Mouse (Mus musculus): Measurements from ENCODE around the gene Bmp8a.
A peak's percentile ranks its signal among the peaks of the same experiment; 100 is the strongest.
"Not testable (repeated sequence)": the region's sequence is repeated elsewhere in the genome, so short reads cannot be mapped to it uniquely, and the experiment has no call there.

Bmp8a gene

GRCm38 (mm10) chr4:123342642-123343470 is at the start of gene Bmp8a:
Gene Bmp8a, minus strand, starts transcription at chr4:123343252.
- DNase-seq (ENCODE audit: low spot score), result peak; percentile 69

GRCm38 (mm10) chr4:123392187-123392586 is 49.1 kb upstream of the Bmp8a start:
- DNase-seq (ENCODE audit: low spot score), result no peak

- DNase-seq (ENCODE audit: low spot score), result no peak
Measured at GRCm38 (mm10) chr4:123385028-123385427, 42.0 kb upstream of the Bmp8a start.

GRCm38 (mm10) chr4:123383173-123383572 is 40.1 kb upstream of the Bmp8a start:
- DNase-seq (ENCODE audit: low spot score), result no peak

GRCm38 (mm10) chr4:123382051-123382450 is 39.0 kb upstream of the Bmp8a start:
- DNase-seq (ENCODE audit: low spot score), result no peak

- DNase-seq (ENCODE audit: low spot score), result no peak
Measured at GRCm38 (mm10) chr4:123381598-123381997, 38.5 kb upstream of the Bmp8a start.

GRCm38 (mm10) chr4:123376031-123376430 is 33.0 kb upstream of the Bmp8a start:
- no peak for DNase-seq (ENCODE audit: low spot score)

- DNase-seq (ENCODE audit: low spot score), result no peak
Measured at GRCm38 (mm10) chr4:123374316-123375008, 31.4 kb upstream of the Bmp8a start.

- DNase-seq (ENCODE audit: low spot score), result no peak
Measured at GRCm38 (mm10) chr4:123363555-123363954, 20.5 kb upstream of the Bmp8a start.

- DNase-seq (ENCODE audit: low spot score), result no peak
Measured at GRCm38 (mm10) chr4:123360771-123361170, 17.7 kb upstream of the Bmp8a start.

- no peak for DNase-seq (ENCODE audit: low spot score)
Measured at GRCm38 (mm10) chr4:123358613-123359012, 15.6 kb upstream of the Bmp8a start.

- DNase-seq (ENCODE audit: low spot score), result no peak
Measured at GRCm38 (mm10) chr4:123355941-123356340, 12.9 kb upstream of the Bmp8a start.

- DNase-seq (ENCODE audit: low spot score), result no peak
Measured at GRCm38 (mm10) chr4:123353271-123353877, 10.3 kb upstream of the Bmp8a start.

GRCm38 (mm10) chr4:123343471-123343789 is 378 bp upstream of the Bmp8a start:
- DNase-seq (ENCODE audit: low spot score), result no peak

GRCm38 (mm10) chr4:123342091-123342641 is 886 bp downstream of the Bmp8a start:
- no peak for DNase-seq (ENCODE audit: low spot score)

GRCm38 (mm10) chr4:123340232-123340631 is 2.8 kb downstream of the Bmp8a start:
- no peak for DNase-seq (ENCODE audit: low spot score)

GRCm38 (mm10) chr4:123337693-123338092 is 5.4 kb downstream of the Bmp8a start:
- no peak for DNase-seq (ENCODE audit: low spot score)

GRCm38 (mm10) chr4:123335796-123336585 is 7.1 kb downstream of the Bmp8a start:
- DNase-seq (ENCODE audit: low spot score), result no peak

GRCm38 (mm10) chr4:123335244-123335643 is 7.8 kb downstream of the Bmp8a start:
- not testable (repeated sequence) for DNase-seq (ENCODE audit: low spot score)

- no peak for DNase-seq (ENCODE audit: low spot score)
Measured at GRCm38 (mm10) chr4:123334177-123334576, 8.9 kb downstream of the Bmp8a start.

GRCm38 (mm10) chr4:123333151-123333550 is 9.9 kb downstream of the Bmp8a start:
- DNase-seq (ENCODE audit: low spot score), result no peak

GRCm38 (mm10) chr4:123331961-123332360 is 11.1 kb downstream of the Bmp8a start:
- DNase-seq (ENCODE audit: low spot score), result not testable (repeated sequence)
